Mouse (Mus musculus): ENCODE data around the gene Ppp4r3a. TPM values are rescaled to one million over a fixed set of nuclear protein-coding genes. Genes with fewer than 3 reads are reported as not detected.
A peak's percentile ranks its signal among the peaks of the same experiment; 100 is the strongest.

Ppp4r3a gene
- total and polyA plus RNA-seq, 2 experiments from 2014 or later = 16.4 to 36.1 TPM

- Histone ChIP-seq H3K9ac (replicated peaks; ENCODE audit: low read length, poor library complexity, severe bottlenecking) (no peak overlapping the region), H3K4me3 (ENCODE audit: low read depth, low read length) (no peak overlapping the region), H3K4me1 (ENCODE audit: insufficient read depth, low read length) (peaks cover 11% of the 10 kb centered on the region), H3K9me3 (ENCODE audit: low read length) (no peaks in the 10 kb centered on the region), H3K27me3 (ENCODE audit: insufficient read depth, low read length) (no peaks in the 10 kb centered on the region), H3K36me3 (ENCODE audit: insufficient read depth, low read length) (no peaks in the 10 kb centered on the region), H3K27ac (ENCODE audit: low read depth, low read length) (0 out of 2 replicates have a peak overlapping the region, but pooled peaks have one; percentile 12), H3K4me2 (ENCODE audit: low read depth, low read length, poor library complexity, severe bottlenecking) (0 out of 2 replicates have a peak overlapping the region, but pooled peaks have one; percentile 9)
- WGBS = 27% methylated on average over 10 of the region's 10 CpGs
- DNase-seq (ENCODE audit: low spot score) (no peak), ATAC-seq (ENCODE audit: low FRiP score) (no peak)
- no peak for TF ChIP-seq CTCF (IDR thresholded peaks at IDR 0.05)
Observed at GRCm38 (mm10) chr12:101007968-101008481, 75.5 kb downstream of the Ppp4r3a start.

DNA sequence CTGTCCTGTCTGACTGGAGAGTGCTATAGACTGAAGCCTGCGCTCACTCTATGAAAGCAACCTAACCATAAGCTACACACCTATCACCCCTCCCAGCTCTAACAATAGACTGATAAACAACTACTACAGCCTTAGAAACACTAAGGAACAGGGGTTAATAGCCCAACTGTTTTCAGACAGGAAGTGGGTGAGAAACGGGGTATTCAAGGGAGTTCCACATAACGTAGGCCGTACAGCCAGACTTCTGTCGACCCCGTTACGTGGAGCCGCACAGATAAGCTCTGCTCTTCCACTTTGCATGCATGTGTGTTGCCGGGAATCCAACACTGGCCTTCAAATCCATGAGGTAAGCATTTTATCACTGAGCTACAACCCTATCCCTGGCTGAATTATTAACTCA, 76.1 kb downstream of the Ppp4r3a start:
- DNase-seq (ENCODE audit: low spot score) (no peak), ATAC-seq (ENCODE audit: low FRiP score) (no peak)
- WGBS = 80% methylated on average over 9 of the region's 9 CpGs
- Histone ChIP-seq H3K9me3 (ENCODE audit: low read length) (no peaks in the 10 kb centered on the region), H3K27ac (ENCODE audit: low read depth, low read length) (0 out of 2 replicates have a peak overlapping the region, but pooled peaks have one; percentile 12), H3K27me3 (ENCODE audit: insufficient read depth, low read length) (no peaks in the 10 kb centered on the region), H3K4me2 (ENCODE audit: low read depth, low read length, poor library complexity, severe bottlenecking) (no peak overlapping the region), H3K9ac (replicated peaks; ENCODE audit: low read length, poor library complexity, severe bottlenecking) (no peak overlapping the region), H3K36me3 (ENCODE audit: insufficient read depth, low read length) (no peaks in the 10 kb centered on the region), H3K4me1 (ENCODE audit: insufficient read depth, low read length) (peaks cover 5% of the 10 kb centered on the region), H3K4me3 (ENCODE audit: low read depth, low read length) (no peak overlapping the region)
- TF ChIP-seq CTCF (IDR thresholded peaks at IDR 0.05) = no peak

DNA sequence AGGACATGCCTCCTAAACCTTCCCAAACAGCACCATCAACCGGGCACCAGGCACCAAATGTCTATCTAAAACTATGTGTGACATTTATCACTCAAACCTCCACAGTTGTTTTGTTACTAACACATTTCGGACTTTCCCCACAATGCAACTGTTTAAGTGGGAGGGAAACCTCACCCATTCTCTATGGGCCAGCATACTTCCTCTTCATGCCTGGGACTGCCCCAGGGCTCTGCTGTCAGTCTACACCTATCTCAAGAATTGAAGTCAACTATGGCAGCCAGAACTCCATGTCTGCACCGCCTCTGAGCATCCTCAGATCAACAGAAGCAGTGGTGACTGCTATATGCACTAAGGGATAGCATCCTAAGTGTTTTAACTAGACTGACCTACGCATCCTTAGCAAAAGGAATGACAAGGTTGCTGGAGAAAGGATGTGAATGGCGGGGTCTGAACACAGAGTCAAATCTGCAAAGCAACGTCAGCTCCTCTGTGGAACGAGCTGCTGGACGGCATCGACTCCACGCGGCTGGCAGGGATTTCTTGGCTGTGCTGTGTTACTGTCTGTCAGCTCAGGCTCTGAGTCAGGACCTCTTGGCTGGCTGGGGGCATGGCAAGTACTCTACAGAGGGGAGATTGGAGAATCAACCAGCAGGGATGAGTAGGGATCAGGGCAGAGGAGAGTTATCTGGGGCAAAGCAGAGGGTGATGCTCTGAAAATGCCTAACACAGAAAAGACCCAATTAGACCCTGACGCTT, 77.7 kb downstream of the Ppp4r3a start:
- Histone ChIP-seq H3K4me3 (ENCODE audit: low read depth, low read length) (no peak overlapping the region), H3K36me3 (ENCODE audit: insufficient read depth, low read length) (no peaks in the 10 kb centered on the region), H3K27ac (ENCODE audit: low read depth, low read length) (no peak overlapping the region), H3K4me2 (ENCODE audit: low read depth, low read length, poor library complexity, severe bottlenecking) (no peak overlapping the region), H3K4me1 (ENCODE audit: insufficient read depth, low read length) (peaks cover 3% of the 10 kb centered on the region; the same call in 1 of the 2 replicates), H3K9ac (replicated peaks; ENCODE audit: low read length, poor library complexity, severe bottlenecking) (no peak overlapping the region), H3K9me3 (ENCODE audit: low read length) (no peaks in the 10 kb centered on the region), H3K27me3 (ENCODE audit: insufficient read depth, low read length) (no peaks in the 10 kb centered on the region)
- DNase-seq (ENCODE audit: low spot score) = no peak
- no peak for TF ChIP-seq CTCF (IDR thresholded peaks at IDR 0.05)
- ATAC-seq (ENCODE audit: low FRiP score) = no peak
- 82% methylated on average over 12 of the region's 12 CpGs for WGBS

GRCm38 (mm10) chr12:101004982-101005381, 78.5 kb downstream of the Ppp4r3a start:
- H3K4me2 ChIP-seq (ENCODE audit: low read depth, low read length, poor library complexity, severe bottlenecking) = no peak overlapping the region
- H3K4me3 ChIP-seq (ENCODE audit: low read depth, low read length) = no peak overlapping the region
- no peaks in the 10 kb centered on the region for H3K9me3 ChIP-seq (ENCODE audit: low read length)
- DNase-seq (ENCODE audit: low spot score) (no peak), ATAC-seq (ENCODE audit: low FRiP score) (0 out of 2 replicates have a peak, but pooled peaks have one; percentile 18)
- TF ChIP-seq CTCF (IDR thresholded peaks at IDR 0.05) = no peak
- H3K36me3 ChIP-seq (ENCODE audit: insufficient read depth, low read length) = no peaks in the 10 kb centered on the region
- H3K9ac ChIP-seq (replicated peaks; ENCODE audit: low read length, poor library complexity, severe bottlenecking) = no peak overlapping the region
- 62% methylated on average over 5 of the region's 5 CpGs for WGBS
- H3K4me1 ChIP-seq (ENCODE audit: insufficient read depth, low read length) = peaks cover 3% of the 10 kb centered on the region; the same call in 1 of the 2 replicates
- no peak overlapping the region for H3K27ac ChIP-seq (ENCODE audit: low read depth, low read length)
- H3K27me3 ChIP-seq (ENCODE audit: insufficient read depth, low read length) = no peaks in the 10 kb centered on the region

GRCm38 (mm10) chr12:101002801-101003513, 80.5 kb downstream of the Ppp4r3a start:
- H3K27ac ChIP-seq (ENCODE audit: low read depth, low read length) = no peak overlapping the region
- WGBS = 49% methylated on average over 4 of the region's 4 CpGs
- H3K4me3 ChIP-seq (ENCODE audit: low read depth, low read length) = no peak overlapping the region
- no peak overlapping the region for H3K4me2 ChIP-seq (ENCODE audit: low read depth, low read length, poor library complexity, severe bottlenecking)
- TF ChIP-seq CTCF (IDR thresholded peaks at IDR 0.05) = no peak
- no peak for DNase-seq (ENCODE audit: low spot score)
- 0 out of 2 replicates have a peak, but pooled peaks cover 3% of the 10 kb centered on the region for H3K4me1 ChIP-seq (ENCODE audit: insufficient read depth, low read length)
- no peaks in the 10 kb centered on the region for H3K36me3 ChIP-seq (ENCODE audit: insufficient read depth, low read length)
- no peaks in the 10 kb centered on the region for H3K27me3 ChIP-seq (ENCODE audit: insufficient read depth, low read length)
- H3K9ac ChIP-seq (replicated peaks; ENCODE audit: low read length, poor library complexity, severe bottlenecking) = no peak overlapping the region
- no peak for ATAC-seq (ENCODE audit: low FRiP score)
- H3K9me3 ChIP-seq (ENCODE audit: low read length) = no peaks in the 10 kb centered on the region
